Comparison of ENCODE assay signal across 30 mouse cellular contexts in the genomic region with DNA sequence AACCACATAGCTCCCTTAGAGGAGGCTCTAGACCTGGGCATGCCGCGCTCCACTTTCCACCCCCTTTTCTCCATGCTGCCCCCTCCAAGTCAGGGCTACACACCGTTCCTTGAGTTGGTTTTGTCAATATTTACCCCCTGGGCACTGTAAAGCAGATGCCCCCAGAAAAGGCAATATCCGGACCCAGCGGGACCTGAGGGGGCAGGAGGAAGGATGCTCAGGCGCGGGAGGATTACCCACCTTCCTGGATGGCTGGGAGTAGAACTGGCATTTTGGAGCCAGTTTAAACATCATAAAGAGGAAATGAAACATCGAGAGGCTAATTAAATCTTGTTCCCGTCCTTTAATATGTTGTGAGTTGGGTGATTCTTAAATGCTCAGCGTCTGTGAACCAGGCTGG. TPM values are rescaled to one million over a fixed set of nuclear protein-coding genes. Genes with fewer than 3 reads are reported as not detected.
A peak's percentile ranks its signal among the peaks of the same experiment; 100 is the strongest.
DNase-seq lines count a peak whose midpoint lies in the region; ATAC-seq and TF ChIP-seq lines count a peak whose summit lies in the region.
"Had no signal": no experiment of that assay in that cellular context is flagged by ENCODE, and none has a peak within 500 bp of the region (broad histone marks: within the 10 kb centered on the region; RNA-seq: fewer than 3 reads in every experiment).

No protein-coding gene starts in this region.

- H3K27me3 ChIP-seq in forebrain, embryonic 15.5 days, result no peaks in the 10 kb centered on the region
- no peaks in the 10 kb centered on the region for H3K27me3 ChIP-seq in forebrain, embryonic 13.5 days
- no peaks in the 10 kb centered on the region for H3K27me3 ChIP-seq in heart, embryonic 10.5 days (ENCODE audit: insufficient read depth, poor library complexity, severe bottlenecking)
- H3K27me3 ChIP-seq in heart, embryonic 11.5 days (ENCODE audit: control insufficient read depth, insufficient read depth, low read length), result no peaks in the 10 kb centered on the region
- no peaks in the 10 kb centered on the region for H3K27me3 ChIP-seq in spleen, adult 2 months (ENCODE audit: control insufficient read depth, insufficient read depth, low read length)
- H3K27me3 ChIP-seq in splenic B cell, adult 2 months (ENCODE audit: control insufficient read depth, insufficient read depth, low read length, poor library complexity, severe bottlenecking), result no peaks in the 10 kb centered on the region
- H3K27me3 ChIP-seq: embryonic facial prominence, embryonic 12.5 days; forebrain, embryonic 12.5 days; hindbrain, embryonic 15.5 days; intestine, embryonic 15.5 days; lung, embryonic 15.5 days had no signal

- TF ChIP-seq POLR2A in spleen, adult 2 months (IDR thresholded peaks at IDR 0.05; ENCODE audit: low read depth, low read length), result no peak

- no peak; the same call in 1 of the 2 replicates for ATAC-seq in forebrain, embryonic 15.5 days (replicated peaks)
- no peak for ATAC-seq in forebrain, embryonic 13.5 days
- no peak for ATAC-seq in heart, embryonic 11.5 days (replicated peaks; ENCODE audit: insufficient number of reproducible peaks, low FRiP score, low TSS enrichment)
- no peak for ATAC-seq in cerebellum, adult (ENCODE audit: insufficient number of reproducible peaks, low FRiP score, low TSS enrichment)
- ATAC-seq: activated CD4-positive, CD25-positive, alpha-beta regulatory T cell, adult 4 months; CD4-positive, CD25-positive, alpha-beta regulatory T cell, adult 4 months; intestine, embryonic 15.5 days had no signal

- 87% methylated on average over 10 of the region's 10 CpGs for whole genome bisulfite sequencing in forebrain, embryonic 15.5 days
- WGBS in forebrain, embryonic 13.5 days, result 84% methylated on average over 10 of the region's 10 CpGs
- WGBS in heart, embryonic 10.5 days, result 82% methylated on average over 10 of the region's 10 CpGs
- WGBS in heart, embryonic 11.5 days (ENCODE audit: insufficient replicate concordance), result 84% methylated on average over 10 of the region's 10 CpGs
- 60% methylated on average over 10 of the region's 10 CpGs for WGBS in spleen, adult 2 months

- TF ChIP-seq CTCF in spleen, adult 2 months (IDR thresholded peaks at IDR 0.05; ENCODE audit: extremely low read depth, insufficient read depth, insufficient read length, insufficient replicate concordance), result no peak

- no peaks in the 10 kb centered on the region for H3K9me3 ChIP-seq in forebrain, embryonic 15.5 days
- no peaks in the 10 kb centered on the region for H3K9me3 ChIP-seq in forebrain, embryonic 13.5 days (replicated peaks)
- H3K9me3 ChIP-seq in heart, embryonic 10.5 days, result no peaks in the 10 kb centered on the region
- H3K9me3 ChIP-seq in heart, embryonic 11.5 days (replicated peaks; ENCODE audit: control insufficient read depth, low read length), result no peaks in the 10 kb centered on the region
- H3K9me3 ChIP-seq: embryonic facial prominence, embryonic 12.5 days; forebrain, embryonic 12.5 days; G1E; hindbrain, embryonic 15.5 days; intestine, embryonic 15.5 days; lung, embryonic 15.5 days had no signal

- H3K4me2 ChIP-seq in forebrain, embryonic 15.5 days (replicated peaks), result no peak overlapping the region
- no peak overlapping the region for H3K4me2 ChIP-seq in forebrain, embryonic 13.5 days
- no peak overlapping the region for H3K4me2 ChIP-seq in heart, embryonic 11.5 days
- H3K4me2 ChIP-seq: embryonic facial prominence, embryonic 12.5 days; forebrain, embryonic 12.5 days; hindbrain, embryonic 15.5 days; intestine, embryonic 15.5 days; lung, embryonic 15.5 days had no signal

- peak; percentile 72 for DNase-seq in heart, embryonic 10.5 days (ENCODE audit: low spot score)
- DNase-seq in spleen, adult 2 months (ENCODE audit: low read depth in 1 of 2, low spot score in 2 of 2), result no peak
- no peak for DNase-seq in spleen, postnatal 10 days (ENCODE audit: low spot score in 2 of 2)
- DNase-seq in splenic B cell, adult 2 months (ENCODE audit: low read depth, low spot score), result peak; percentile 30
- DNase-seq: adrenal gland, adult 8-10 months; cerebellum, adult 18-20 months; cerebellum, postnatal 14 days; heart, postnatal 4 days; kidney, adult 9 months; kidney, postnatal 25 days; lung, postnatal 4 days; midbrain, embryonic 14.5 days; thymus, postnatal 25 days had no signal

- peak overlapping the region; percentile 65; the same call in 1 of the 2 replicates for H3K27ac ChIP-seq in forebrain, embryonic 15.5 days (replicated peaks)
- H3K27ac ChIP-seq in forebrain, embryonic 13.5 days, result no peak overlapping the region
- H3K27ac ChIP-seq in heart, embryonic 10.5 days, result no peak overlapping the region
- H3K27ac ChIP-seq in heart, embryonic 11.5 days (ENCODE audit: low read depth, low read length), result no peak overlapping the region
- H3K27ac ChIP-seq in spleen, adult 2 months (ENCODE audit: insufficient read depth, low read length), result peak overlapping the region; percentile 50
- H3K27ac ChIP-seq: embryonic facial prominence, embryonic 12.5 days; forebrain, embryonic 12.5 days; hindbrain, embryonic 15.5 days; intestine, embryonic 15.5 days; liver, embryonic 14.5 days; lung, embryonic 15.5 days had no signal

- peaks cover 42% of the 10 kb centered on the region for H3K36me3 ChIP-seq in forebrain, embryonic 15.5 days
- H3K36me3 ChIP-seq in forebrain, embryonic 13.5 days (ENCODE audit: poor library complexity, severe bottlenecking), result peaks cover 51% of the 10 kb centered on the region
- H3K36me3 ChIP-seq in heart, embryonic 10.5 days, result peaks cover 52% of the 10 kb centered on the region
- peaks cover 31% of the 10 kb centered on the region for H3K36me3 ChIP-seq in heart, embryonic 11.5 days (ENCODE audit: control insufficient read depth, insufficient read depth, low read length)
- peaks cover 28% of the 10 kb centered on the region for H3K36me3 ChIP-seq in spleen, adult 2 months (ENCODE audit: control insufficient read depth, insufficient read depth, low read length)
- H3K36me3 ChIP-seq in splenic B cell, adult 2 months (ENCODE audit: control insufficient read depth, insufficient read depth, low read length, poor library complexity, severe bottlenecking), result peaks cover 17% of the 10 kb centered on the region

- no peak overlapping the region for H3K4me3 ChIP-seq in forebrain, embryonic 15.5 days
- no peak overlapping the region for H3K4me3 ChIP-seq in forebrain, embryonic 13.5 days
- H3K4me3 ChIP-seq in heart, embryonic 10.5 days, result no peak overlapping the region
- no peak overlapping the region for H3K4me3 ChIP-seq in heart, embryonic 11.5 days (ENCODE audit: low read depth, low read length)
- no peak overlapping the region for H3K4me3 ChIP-seq in spleen, adult 2 months (ENCODE audit: extremely low read depth, insufficient read depth, insufficient read length)
- H3K4me3 ChIP-seq: embryonic facial prominence, embryonic 12.5 days; erythroblast, embryonic 14.5 days; forebrain, embryonic 12.5 days; hindbrain, embryonic 15.5 days; intestine, embryonic 15.5 days; lung, embryonic 15.5 days had no signal

- H3K9ac ChIP-seq in forebrain, embryonic 15.5 days (replicated peaks), result no peak overlapping the region
- H3K9ac ChIP-seq in forebrain, embryonic 13.5 days, result no peak overlapping the region
- no peak overlapping the region for H3K9ac ChIP-seq in heart, embryonic 11.5 days (ENCODE audit: low read depth, low read length)
- H3K9ac ChIP-seq: embryonic facial prominence, embryonic 12.5 days; forebrain, embryonic 12.5 days; hindbrain, embryonic 15.5 days; intestine, embryonic 15.5 days; liver, embryonic 14.5 days; lung, embryonic 15.5 days had no signal

- no peaks in the 10 kb centered on the region for H3K4me1 ChIP-seq in forebrain, embryonic 15.5 days
- no peaks in the 10 kb centered on the region for H3K4me1 ChIP-seq in forebrain, embryonic 13.5 days
- H3K4me1 ChIP-seq in heart, embryonic 10.5 days, result peaks cover 12% of the 10 kb centered on the region; the same call in 1 of the 2 replicates
- 0 out of 2 replicates have a peak, but pooled peaks cover 1% of the 10 kb centered on the region for H3K4me1 ChIP-seq in heart, embryonic 11.5 days (ENCODE audit: control insufficient read depth, insufficient read depth, low read length)
- peaks cover 27% of the 10 kb centered on the region; the same call in 1 of the 2 replicates for H3K4me1 ChIP-seq in spleen, adult 2 months (ENCODE audit: control insufficient read depth, insufficient read depth, insufficient read length)
- H3K4me1 ChIP-seq: embryonic facial prominence, embryonic 12.5 days; forebrain, embryonic 12.5 days; hindbrain, embryonic 15.5 days had no signal

RNA-seq across cellular contexts. Expression of a gene that starts 3.8 kb away (rescaled TPM):
- polyA plus RNA-seq in forebrain, embryonic 15.5 days (2015; fragmentation: Nextera tagmentation; extraction: Ambion mirVana), result not detected in 2 replicates
- not detected in 2 replicates for polyA plus RNA-seq in forebrain, embryonic 13.5 days (2015; fragmentation: Nextera tagmentation; extraction: Ambion mirVana)
- polyA plus RNA-seq in heart, embryonic 10.5 days (2016; fragmentation: Nextera tagmentation; extraction: Ambion mirVana), result not detected in 2 replicates
- not detected in 2 replicates for polyA plus RNA-seq in heart, embryonic 11.5 days (2014; fragmentation: Nextera tagmentation; extraction: Ambion mirVana)
- not detected in 2 replicates for polyA plus RNA-seq in spleen, adult 2 months (2012; rRNA removed)
- polyA plus RNA-seq: activated CD4-positive, CD25-positive, alpha-beta regulatory T cell, adult 4 months; embryonic facial prominence, embryonic 12.5 days; erythroblast, embryonic 14.5 days; forebrain, embryonic 12.5 days; G1E; gonadal fat pad, adult 2 months; heart, embryonic 16.5 days; hindbrain, embryonic 15.5 days; intestine, embryonic 15.5 days; liver, embryonic 14.5 days; lung, embryonic 15.5 days; midbrain, embryonic 14.5 days; small intestine, adult 2 months had no signal

RNA-seq across cellular contexts. Expression of a gene that starts 36.4 kb away (rescaled TPM):
- polyA plus RNA-seq in forebrain, embryonic 15.5 days (2015; fragmentation: Nextera tagmentation; extraction: Ambion mirVana), result 102 and 104 TPM in 2 replicates
- polyA plus RNA-seq in forebrain, embryonic 13.5 days (2015; fragmentation: Nextera tagmentation; extraction: Ambion mirVana), result 97.8 and 102 TPM in 2 replicates
- 73.3 and 87.3 TPM in 2 replicates for polyA plus RNA-seq in heart, embryonic 10.5 days (2016; fragmentation: Nextera tagmentation; extraction: Ambion mirVana)
- 68.2 and 69.8 TPM in 2 replicates for polyA plus RNA-seq in heart, embryonic 11.5 days (2014; fragmentation: Nextera tagmentation; extraction: Ambion mirVana)
- polyA plus RNA-seq in spleen, adult 2 months (2012; rRNA removed), result 36.0 and 40.5 TPM in 2 replicates

RNA-seq across cellular contexts. Expression of a gene that starts 43.4 kb away (rescaled TPM):
- 192 and 193 TPM in 2 replicates for polyA plus RNA-seq in forebrain, embryonic 15.5 days (2015; fragmentation: Nextera tagmentation; extraction: Ambion mirVana)
- polyA plus RNA-seq in forebrain, embryonic 13.5 days (2015; fragmentation: Nextera tagmentation; extraction: Ambion mirVana), result 151 and 162 TPM in 2 replicates
- polyA plus RNA-seq in heart, embryonic 10.5 days (2016; fragmentation: Nextera tagmentation; extraction: Ambion mirVana), result 82.5 and 108 TPM in 2 replicates
- polyA plus RNA-seq in heart, embryonic 11.5 days (2014; fragmentation: Nextera tagmentation; extraction: Ambion mirVana), result 91.4 and 102 TPM in 2 replicates
- polyA plus RNA-seq in spleen, adult 2 months (2012; rRNA removed), result 120 and 146 TPM in 2 replicates

Comparison
In these comparisons a context has a peak if more than half of its experiments do, and no peak if none do; other contexts are left out.
1. H3K27ac ChIP-seq: peak in forebrain, embryonic 15.5 days (single experiment) and spleen, adult 2 months (single experiment); none in forebrain, embryonic 13.5 days (single experiment), heart, embryonic 10.5 days (single experiment) and heart, embryonic 11.5 days (single experiment).
2. DNase-seq: peak in heart, embryonic 10.5 days (single experiment) and splenic B cell, adult 2 months (single experiment); none in spleen, adult 2 months (0 of 2) and spleen, postnatal 10 days (0 of 2).